Mouse (Mus musculus): Measurements from ENCODE around the gene Rmi1. TPM values are rescaled to one million over a fixed set of nuclear protein-coding genes. Genes with fewer than 3 reads are reported as not detected.
"Not testable (repeated sequence)": the region's sequence is repeated elsewhere in the genome, so short reads cannot be mapped to it uniquely, and the experiment has no call there.

Gene Rmi1
- polyA plus RNA-seq, 1 experiment from 2014 or later: 33.0 TPM

DNA sequence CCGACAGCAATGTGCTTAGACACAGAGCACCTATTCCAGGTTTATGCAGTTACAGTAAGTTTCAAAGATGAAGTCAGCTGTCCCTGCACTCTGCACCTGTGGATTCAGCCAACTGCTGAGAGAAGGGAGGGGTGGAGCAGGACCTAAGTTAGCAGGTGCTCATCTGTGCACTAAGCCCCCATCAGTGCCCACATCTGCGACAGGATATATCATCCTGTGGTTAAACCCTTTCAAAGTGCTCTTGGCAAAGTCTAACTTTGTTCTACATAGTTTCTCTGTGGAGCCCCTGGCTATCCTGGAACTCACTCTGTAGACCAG lies 28.9 kb upstream of the Rmi1 start:
- WGBS: 87% methylated on average over 2 of the region's 2 CpGs
- Histone ChIP-seq H3K9ac (replicated peaks) (no peak overlapping the region), H3K9me3 (peaks cover 4% of the 10 kb centered on the region; the same call in 1 of the 2 replicates), H3K4me1 (replicated peaks) (no peaks in the 10 kb centered on the region), H3K27me3 (no peaks in the 10 kb centered on the region), H3K27ac (no peak overlapping the region), H3K4me3 (replicated peaks) (no peak overlapping the region), H3K4me2 (no peak overlapping the region), H3K36me3 (no peaks in the 10 kb centered on the region)
- ATAC-seq (ENCODE audit: insufficient number of reproducible peaks, insufficient read depth, low FRiP score, low TSS enrichment, low read depth): no peak

- Histone ChIP-seq H3K36me3 (peaks cover 36% of the 10 kb centered on the region), H3K4me3 (replicated peaks) (peak overlapping the region; percentile 75), H3K4me2 (peak overlapping the region; percentile 87), H3K9me3 (peaks cover 22% of the 10 kb centered on the region), H3K27ac (no peak overlapping the region), H3K4me1 (replicated peaks) (0 out of 2 replicates have a peak, but pooled peaks cover 5% of the 10 kb centered on the region), H3K9ac (replicated peaks) (peak overlapping the region; percentile 74), H3K27me3 (no peaks in the 10 kb centered on the region)
- 0 out of 2 replicates have a peak, but pooled peaks have one; percentile 57 for ATAC-seq (ENCODE audit: insufficient number of reproducible peaks, insufficient read depth, low FRiP score, low TSS enrichment, low read depth)
- 55% methylated on average over 11 of the region's 11 CpGs for WGBS
Measured at GRCm38 (mm10) chr13:58384371-58384770, 17.7 kb upstream of the Rmi1 start.

GRCm38 (mm10) chr13:58384779-58385546 lies 17.1 kb upstream of the Rmi1 start, which contains the start of gene 2210016F16Rik:
TSS of gene 2210016F16Rik (minus strand) at chr13:58385225.
- Histone ChIP-seq H3K9ac (replicated peaks) (peak within 1 kb of the TSS; percentile 74), H3K27me3 (no peaks in the 10 kb centered on the region), H3K4me3 (replicated peaks) (peak within 1 kb of the TSS; percentile 75), H3K36me3 (peaks cover 36% of the 10 kb centered on the region), H3K4me2 (peak within 1 kb of the TSS; percentile 87), H3K9me3 (peaks cover 19% of the 10 kb centered on the region), H3K4me1 (replicated peaks) (0 out of 2 replicates have a peak, but pooled peaks cover 5% of the 10 kb centered on the region), H3K27ac (peak within 1 kb of the TSS; percentile 56)
- peak; percentile 56 for ATAC-seq (ENCODE audit: insufficient number of reproducible peaks, insufficient read depth, low FRiP score, low TSS enrichment, low read depth)
- WGBS: 3% methylated on average over 80 of the region's 80 CpGs

GRCm38 (mm10) chr13:58385547-58385920 lies 16.5 kb upstream of the Rmi1 start:
- H3K9ac ChIP-seq (replicated peaks): peak overlapping the region; percentile 74; the same call in 1 of the 2 replicates
- 84% methylated on average over 7 of the region's 7 CpGs for WGBS
- H3K36me3 ChIP-seq: peaks cover 36% of the 10 kb centered on the region
- H3K9me3 ChIP-seq: peaks cover 13% of the 10 kb centered on the region
- H3K4me3 ChIP-seq (replicated peaks): peak overlapping the region; percentile 75
- no peak for ATAC-seq (ENCODE audit: insufficient number of reproducible peaks, insufficient read depth, low FRiP score, low TSS enrichment, low read depth)
- H3K27ac ChIP-seq: peak overlapping the region; percentile 56; the same call in 1 of the 2 replicates
- H3K4me1 ChIP-seq (replicated peaks): 0 out of 2 replicates have a peak, but pooled peaks cover 5% of the 10 kb centered on the region
- H3K4me2 ChIP-seq: peak overlapping the region; percentile 87
- no peaks in the 10 kb centered on the region for H3K27me3 ChIP-seq

DNA sequence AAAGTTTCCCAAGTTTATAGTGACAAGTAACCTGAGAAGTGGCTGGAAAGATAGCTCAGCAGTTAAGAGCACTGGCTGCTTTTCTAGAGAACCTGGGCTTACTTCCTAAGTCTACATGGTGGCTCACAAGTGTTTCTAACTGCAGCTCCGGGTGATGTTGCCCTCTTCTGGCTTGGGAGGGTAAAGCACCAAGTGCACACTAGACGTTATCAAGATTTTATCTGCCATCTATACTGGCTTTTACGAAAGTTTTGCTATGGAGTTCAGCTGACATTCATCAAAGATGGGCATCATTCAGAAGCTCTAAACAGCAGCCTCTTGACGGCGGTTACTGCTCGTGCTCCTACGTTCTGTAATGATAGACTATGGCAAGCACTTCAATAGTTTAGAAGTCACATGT lies 14.1 kb upstream of the Rmi1 start:
- ATAC-seq (ENCODE audit: insufficient number of reproducible peaks, insufficient read depth, low FRiP score, low TSS enrichment, low read depth): no peak
- Histone ChIP-seq H3K9ac (replicated peaks) (no peak overlapping the region), H3K4me2 (no peak overlapping the region), H3K4me3 (replicated peaks) (no peak overlapping the region), H3K27me3 (no peaks in the 10 kb centered on the region), H3K9me3 (no peaks in the 10 kb centered on the region), H3K4me1 (replicated peaks) (0 out of 2 replicates have a peak, but pooled peaks cover 5% of the 10 kb centered on the region), H3K36me3 (peaks cover 30% of the 10 kb centered on the region), H3K27ac (no peak overlapping the region)
- WGBS: 12% methylated on average over 7 of the region's 7 CpGs

- Histone ChIP-seq H3K4me2 (no peak overlapping the region), H3K27me3 (no peaks in the 10 kb centered on the region), H3K27ac (no peak overlapping the region), H3K9ac (replicated peaks) (no peak overlapping the region), H3K4me3 (replicated peaks) (no peak overlapping the region), H3K4me1 (replicated peaks) (0 out of 2 replicates have a peak, but pooled peaks cover 5% of the 10 kb centered on the region), H3K36me3 (peaks cover 30% of the 10 kb centered on the region), H3K9me3 (no peaks in the 10 kb centered on the region)
- no peak for ATAC-seq (ENCODE audit: insufficient number of reproducible peaks, insufficient read depth, low FRiP score, low TSS enrichment, low read depth)
- 54% methylated on average over 3 of the region's 3 CpGs for WGBS
Measured at GRCm38 (mm10) chr13:58388379-58388778, 13.7 kb upstream of the Rmi1 start.

DNA sequence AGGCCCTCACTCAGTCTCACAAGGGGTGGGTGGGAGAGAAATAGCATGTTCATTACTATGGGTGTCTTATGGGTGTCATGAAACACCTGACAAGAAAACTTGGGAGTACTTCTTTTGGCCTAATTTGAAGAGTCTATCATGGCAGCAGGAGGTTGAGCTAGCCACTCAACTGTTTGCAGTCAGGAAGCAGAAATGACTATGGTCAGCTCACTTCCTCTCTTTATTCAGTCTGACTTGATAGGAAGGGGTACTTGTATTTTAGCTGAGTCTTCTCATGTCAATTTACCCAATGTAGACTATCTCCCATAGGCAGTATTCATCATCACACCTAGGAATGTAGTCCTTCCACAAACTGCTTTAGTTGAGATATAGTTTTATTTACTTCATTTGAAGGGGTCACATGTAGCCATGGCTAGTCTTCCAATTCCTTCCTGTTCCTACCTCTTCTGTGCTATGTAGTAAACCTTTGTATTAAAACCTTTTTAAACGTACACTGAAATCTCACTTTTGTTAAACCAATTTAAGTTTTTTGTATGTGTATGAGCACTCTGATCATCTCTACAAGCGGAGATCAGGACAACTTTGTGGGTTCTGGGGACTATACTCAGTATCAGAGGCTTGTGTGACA lies 12.6 kb upstream of the Rmi1 start:
- Histone ChIP-seq H3K9me3 (no peaks in the 10 kb centered on the region), H3K4me1 (replicated peaks) (0 out of 2 replicates have a peak, but pooled peaks cover 5% of the 10 kb centered on the region), H3K36me3 (peaks cover 40% of the 10 kb centered on the region), H3K27ac (no peak overlapping the region), H3K4me3 (replicated peaks) (no peak overlapping the region), H3K27me3 (no peaks in the 10 kb centered on the region), H3K9ac (replicated peaks) (no peak overlapping the region), H3K4me2 (no peak overlapping the region)
- ATAC-seq (ENCODE audit: insufficient number of reproducible peaks, insufficient read depth, low FRiP score, low TSS enrichment, low read depth): no peak
- WGBS: 80% methylated on average over 2 of the region's 2 CpGs

- H3K36me3 ChIP-seq: peaks cover 82% of the 10 kb centered on the region
- not testable (repeated sequence) for H3K27ac ChIP-seq; H3K4me2 ChIP-seq; H3K27me3 ChIP-seq; H3K4me1 ChIP-seq (replicated peaks); H3K9me3 ChIP-seq; H3K4me3 ChIP-seq (replicated peaks); ATAC-seq (ENCODE audit: insufficient number of reproducible peaks, insufficient read depth, low FRiP score, low TSS enrichment, low read depth); H3K9ac ChIP-seq (replicated peaks)
- WGBS: 88% methylated on average over 11 of the region's 11 CpGs
Measured at GRCm38 (mm10) chr13:58394392-58394791, 7.7 kb upstream of the Rmi1 start.

DNA sequence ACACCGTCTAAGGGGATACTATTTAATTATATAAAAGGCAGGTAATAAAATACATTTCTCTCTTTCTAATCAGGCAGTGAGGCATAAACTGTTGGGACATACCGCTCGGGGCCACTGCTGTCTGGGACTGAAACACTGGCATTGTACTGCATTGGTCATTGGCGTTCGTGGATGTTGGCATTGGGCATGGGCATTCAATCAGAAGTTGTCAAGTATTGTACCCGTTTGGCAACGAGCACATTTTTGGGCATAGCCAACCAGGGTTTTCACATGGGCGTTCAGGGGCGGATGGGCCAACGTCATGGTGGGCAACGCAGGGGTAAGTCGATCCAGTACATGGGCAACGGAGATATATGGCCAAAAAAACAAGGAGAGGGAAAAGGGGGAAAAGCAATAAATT lies 4.4 kb upstream of the Rmi1 start:
- Histone ChIP-seq H3K27ac (no peak overlapping the region), H3K9me3 (no peaks in the 10 kb centered on the region), H3K4me3 (replicated peaks) (no peak overlapping the region), H3K27me3 (no peaks in the 10 kb centered on the region), H3K9ac (replicated peaks) (no peak overlapping the region), H3K36me3 (peaks cover 62% of the 10 kb centered on the region), H3K4me1 (replicated peaks) (no peaks in the 10 kb centered on the region), H3K4me2 (no peak overlapping the region)
- no peak for ATAC-seq (ENCODE audit: insufficient number of reproducible peaks, insufficient read depth, low FRiP score, low TSS enrichment, low read depth)
- 93% methylated on average over 13 of the region's 13 CpGs for WGBS

- Histone ChIP-seq H3K27ac (peak overlapping the region; percentile 99; the same call in 1 of the 2 replicates), H3K27me3 (no peaks in the 10 kb centered on the region), H3K9ac (replicated peaks) (peak overlapping the region; percentile 100), H3K4me2 (peak overlapping the region; percentile 76), H3K9me3 (no peaks in the 10 kb centered on the region), H3K36me3 (peaks cover 35% of the 10 kb centered on the region), H3K4me3 (replicated peaks) (peak overlapping the region; percentile 96), H3K4me1 (replicated peaks) (no peaks in the 10 kb centered on the region; the same call in 1 of the 2 replicates)
- no peak for ATAC-seq (ENCODE audit: insufficient number of reproducible peaks, insufficient read depth, low FRiP score, low TSS enrichment, low read depth)
- WGBS: 1% methylated on average over 11 of the region's 11 CpGs
Measured at GRCm38 (mm10) chr13:58400576-58400975, 1.5 kb upstream of the Rmi1 start.
